Mouse (Mus musculus) c-Kit-positive CD71-negative TER-119-negative erythroid progenitor cells, embryonic 14.5 days (primary cell): ENCODE data around the gene Tbx15.
"Not testable (repeated sequence)": the region's sequence is repeated elsewhere in the genome, so short reads cannot be mapped to it uniquely, and the experiment has no call there.

ENCODE experiments used
- DNase-seq: peaks from one replicate; pipeline ENCODE4 v3.0.0-alpha.2; 2013; ENCODE audit warnings: low read depth

The Tbx15 gene

GRCm38 (mm10) chr3:99266752-99267303 lies 26.6 kb downstream of the Tbx15 start:
- DNase-seq: no peak

GRCm38 (mm10) chr3:99277973-99278580 lies 37.9 kb downstream of the Tbx15 start:
- no peak for DNase-seq

GRCm38 (mm10) chr3:99279718-99280117 lies 39.5 kb downstream of the Tbx15 start:
- DNase-seq: no peak

DNA sequence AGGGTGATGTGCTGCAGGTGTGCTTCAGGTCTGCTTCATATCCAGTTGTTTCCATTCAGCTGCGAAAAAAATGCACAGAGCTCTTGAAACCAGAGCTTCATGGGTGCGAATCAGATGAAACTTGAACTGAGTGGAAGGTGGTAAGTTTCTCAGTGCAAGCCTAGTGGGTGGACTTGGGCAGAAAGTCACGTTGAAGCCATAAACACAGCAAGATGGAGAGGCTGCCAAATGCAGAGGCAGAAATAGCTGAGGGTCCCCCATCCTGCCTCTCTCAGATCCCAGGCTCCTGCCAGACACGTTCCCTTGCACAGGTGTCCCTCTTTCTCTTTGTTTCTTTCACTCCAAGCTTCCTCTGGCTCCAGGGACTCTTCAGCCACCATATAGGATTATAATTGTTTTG lies 41.3 kb downstream of the Tbx15 start:
- no peak for DNase-seq

GRCm38 (mm10) chr3:99288302-99288701 lies 48.1 kb downstream of the Tbx15 start:
- no peak for DNase-seq

DNA sequence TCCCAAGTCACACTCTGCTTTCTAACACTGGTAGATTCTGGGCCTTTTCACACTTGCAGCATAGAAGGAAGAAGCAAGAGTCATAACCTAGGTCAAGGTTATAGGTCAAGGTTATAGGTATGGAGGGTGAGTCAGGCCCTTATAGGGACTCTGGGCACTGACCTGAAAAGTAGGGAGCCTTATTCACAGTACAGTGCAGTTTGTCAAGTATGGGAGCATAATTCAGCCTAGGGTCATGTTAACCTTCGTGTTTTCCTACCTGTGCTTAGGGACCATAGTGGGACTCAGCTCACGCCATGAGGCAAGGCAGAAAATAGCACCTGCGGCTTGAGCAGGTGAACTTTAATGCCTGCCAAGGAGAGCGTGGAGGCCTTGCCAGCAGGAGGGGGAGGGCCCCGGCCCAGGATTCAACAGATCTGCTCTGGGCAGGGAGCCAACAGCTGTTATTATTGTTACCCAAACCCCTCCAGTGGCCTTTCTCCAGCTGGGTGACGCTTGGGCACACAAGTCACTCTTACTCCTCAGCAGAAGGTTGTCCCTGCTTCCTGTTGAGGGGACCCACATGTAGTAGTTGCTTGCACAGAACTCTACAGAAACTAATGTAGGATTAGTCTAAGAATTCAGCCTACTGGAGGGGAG lies 50.0 kb downstream of the Tbx15 start:
- DNase-seq: no peak

DNA sequence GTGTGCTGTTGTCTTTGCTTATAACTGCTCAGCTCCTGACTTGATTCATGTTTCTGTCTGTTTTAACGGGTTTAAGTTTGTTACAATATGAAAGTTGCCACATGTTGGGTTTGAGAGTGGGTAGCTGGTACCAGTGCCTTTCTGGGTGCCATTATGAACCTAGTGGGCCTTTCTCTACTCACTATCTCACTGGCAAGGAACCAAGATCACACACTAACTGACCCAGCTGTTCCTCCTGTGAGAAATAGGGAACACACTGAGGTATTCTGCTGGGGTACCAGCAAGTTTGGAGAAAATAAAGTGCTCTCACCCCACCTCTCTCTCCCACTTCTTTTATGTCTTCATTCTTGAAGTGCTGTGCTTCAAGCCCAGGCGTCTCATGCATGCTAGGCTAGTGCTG lies 50.7 kb downstream of the Tbx15 start:
- DNase-seq: no peak

GRCm38 (mm10) chr3:99291386-99291785 lies 51.2 kb downstream of the Tbx15 start:
- DNase-seq: no peak

- no peak for DNase-seq
Measured at GRCm38 (mm10) chr3:99292531-99292931, 52.4 kb downstream of the Tbx15 start.

DNA sequence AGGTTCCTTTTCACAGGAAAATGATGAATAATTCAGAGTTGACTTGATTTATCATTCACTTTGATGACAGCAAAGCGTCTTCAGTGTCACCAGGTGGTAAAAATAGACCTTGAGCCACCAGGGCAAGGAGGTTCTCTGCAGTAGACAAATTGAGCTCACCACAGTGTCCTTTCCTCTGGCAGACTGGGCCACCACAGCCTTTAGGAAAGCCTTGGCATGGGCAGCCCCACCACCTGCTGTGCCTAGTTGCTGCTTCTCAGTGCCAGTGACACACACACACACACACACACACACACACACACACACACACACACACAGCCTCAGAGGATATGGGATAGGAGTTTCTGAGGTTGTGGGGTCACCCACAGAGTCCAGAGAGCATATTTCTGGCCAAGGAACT lies 54.0 kb downstream of the Tbx15 start:
- not testable (repeated sequence) for DNase-seq

DNA sequence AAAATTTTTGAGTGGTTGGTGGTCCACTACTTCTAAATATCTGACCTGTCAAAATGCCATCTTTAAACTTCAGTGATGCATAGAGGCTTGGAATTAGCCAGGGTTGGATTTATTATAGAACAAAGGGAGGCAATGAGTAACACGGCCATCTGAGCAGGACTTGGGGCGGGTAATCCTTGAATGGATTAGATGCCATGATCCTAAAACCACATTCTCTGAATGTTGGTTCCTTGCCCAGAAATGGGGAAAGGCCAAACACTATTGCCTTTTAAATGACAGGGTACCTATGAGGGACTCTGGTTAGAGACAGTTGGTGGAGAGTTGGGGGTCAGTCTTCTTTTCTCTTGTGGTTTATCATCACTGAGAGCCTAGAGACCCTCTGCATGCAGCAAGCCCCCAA lies 55.1 kb downstream of the Tbx15 start:
- DNase-seq: no peak

GRCm38 (mm10) chr3:99296186-99296585 lies 56.0 kb downstream of the Tbx15 start:
- no peak for DNase-seq

GRCm38 (mm10) chr3:99300846-99301245 lies 60.7 kb downstream of the Tbx15 start:
- DNase-seq: no peak

DNA sequence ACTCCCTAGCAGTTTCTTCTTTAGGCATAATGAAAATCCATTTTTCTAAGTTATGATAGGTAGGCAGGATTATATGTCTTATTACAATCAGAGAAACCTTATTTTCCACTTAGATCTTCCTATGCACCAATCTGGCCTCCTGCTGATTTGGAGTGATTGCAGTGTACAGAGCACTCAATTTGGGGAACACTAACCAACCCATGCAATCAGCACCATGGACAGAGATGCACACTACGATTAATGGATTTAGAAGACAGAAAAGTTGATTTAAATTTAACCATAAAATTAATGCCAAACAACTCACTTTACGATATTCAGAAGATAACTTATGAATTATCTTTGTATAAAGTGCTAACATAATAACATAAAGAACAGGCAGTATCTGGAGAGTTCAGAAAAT lies 70.7 kb downstream of the Tbx15 start:
- DNase-seq: no peak

- no peak for DNase-seq
Measured at GRCm38 (mm10) chr3:99311943-99312635, 71.9 kb downstream of the Tbx15 start.

DNA sequence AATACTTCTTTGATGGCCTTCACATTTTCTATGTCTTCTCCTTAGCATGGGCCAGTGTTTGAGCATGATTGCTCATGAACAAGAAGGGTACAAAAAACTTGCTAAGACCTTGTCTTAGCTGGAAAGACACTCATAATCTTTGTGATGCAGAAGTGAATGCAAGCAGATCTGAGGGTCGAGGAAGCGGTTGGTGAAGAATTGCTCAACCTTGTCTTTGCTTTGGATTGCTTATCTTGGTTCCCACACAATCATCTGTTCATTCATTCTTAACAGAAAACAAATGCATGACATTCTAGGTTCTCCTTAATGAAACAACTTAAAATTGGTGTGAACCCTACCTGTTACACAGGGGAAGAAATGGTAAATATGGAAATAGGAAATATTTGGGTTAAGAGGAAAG lies 82.2 kb downstream of the Tbx15 start:
- no peak for DNase-seq

DNA sequence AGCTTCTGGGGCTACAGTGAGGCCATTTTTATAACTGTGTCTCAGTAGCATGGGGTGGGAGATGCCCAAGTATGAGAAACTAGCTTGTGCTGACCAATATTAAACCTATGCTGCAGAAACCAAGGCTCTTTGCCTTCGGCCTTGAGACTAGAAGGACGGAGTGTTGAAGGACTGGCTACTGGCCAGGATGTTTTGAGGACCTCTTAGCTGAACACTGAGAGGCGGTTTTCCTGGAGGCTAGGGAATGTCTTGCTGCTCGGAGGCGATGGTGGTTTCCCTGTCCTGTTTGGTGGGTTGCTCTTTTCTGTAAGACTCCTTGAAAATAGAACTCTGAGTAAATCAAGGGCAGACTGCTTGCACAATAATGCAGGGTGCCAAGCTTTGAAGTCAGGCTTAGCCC lies 89.1 kb downstream of the Tbx15 start:
- no peak for DNase-seq

DNA sequence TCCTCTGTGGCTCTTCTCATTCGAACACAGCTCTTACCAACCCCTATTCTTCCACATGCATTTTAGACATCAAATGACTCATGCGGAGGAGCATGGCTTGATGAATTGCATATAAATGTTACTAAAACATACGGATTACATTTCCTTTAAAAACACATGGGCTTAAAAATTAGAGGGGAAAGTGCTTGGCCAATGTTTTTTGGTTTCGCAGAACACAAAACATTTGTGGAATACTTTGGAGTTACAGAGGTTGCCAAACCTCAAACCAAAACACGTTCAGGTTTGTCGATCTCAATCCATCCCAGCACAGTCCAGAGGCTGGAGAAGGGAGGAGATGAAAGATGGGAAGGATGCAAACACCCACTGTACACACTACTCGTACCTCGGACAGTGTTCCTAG lies 90.9 kb downstream of the Tbx15 start:
- DNase-seq: no peak

DNA sequence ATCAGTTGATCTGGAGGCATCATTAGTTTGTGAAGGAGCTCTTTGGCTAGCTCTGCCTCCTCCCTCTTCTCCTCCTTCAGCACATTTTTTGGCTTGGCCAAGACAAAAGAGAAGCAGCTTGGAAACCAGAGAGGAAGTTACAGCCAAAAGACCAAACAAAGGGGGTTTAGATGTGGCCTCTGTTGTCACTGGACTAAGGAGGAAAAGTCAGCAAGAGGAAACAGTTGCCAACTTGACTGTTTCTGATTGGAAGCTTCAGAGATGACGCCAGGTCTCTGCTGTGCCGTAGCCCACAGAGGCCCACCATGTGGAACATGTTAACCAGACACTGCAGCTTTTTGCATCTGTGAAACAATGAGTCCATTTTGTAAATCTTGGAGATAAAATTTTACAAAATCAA lies 96.7 kb downstream of the Tbx15 start:
- DNase-seq: no peak

DNA sequence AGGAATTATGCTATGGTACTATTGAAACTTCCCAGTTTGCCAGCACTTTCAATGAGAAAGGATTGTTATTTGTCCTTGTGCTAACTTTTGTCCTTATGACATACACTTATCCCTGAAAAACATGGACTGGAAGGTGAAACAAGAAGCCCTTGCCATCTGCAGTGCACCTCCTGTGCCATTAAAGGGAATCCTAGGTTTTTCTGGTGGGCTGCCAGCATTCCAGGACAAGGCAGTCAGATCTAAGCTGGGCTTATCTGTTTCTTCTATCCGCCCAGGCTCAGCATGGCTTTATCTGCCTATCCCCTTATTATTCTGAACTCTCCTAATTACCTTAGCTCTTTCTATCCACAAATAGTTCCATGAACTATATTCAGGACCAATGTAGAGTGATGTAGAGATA lies 98.6 kb downstream of the Tbx15 start:
- no peak for DNase-seq

GRCm38 (mm10) chr3:99340021-99340420 lies 99.8 kb downstream of the Tbx15 start:
- DNase-seq: no peak

DNA sequence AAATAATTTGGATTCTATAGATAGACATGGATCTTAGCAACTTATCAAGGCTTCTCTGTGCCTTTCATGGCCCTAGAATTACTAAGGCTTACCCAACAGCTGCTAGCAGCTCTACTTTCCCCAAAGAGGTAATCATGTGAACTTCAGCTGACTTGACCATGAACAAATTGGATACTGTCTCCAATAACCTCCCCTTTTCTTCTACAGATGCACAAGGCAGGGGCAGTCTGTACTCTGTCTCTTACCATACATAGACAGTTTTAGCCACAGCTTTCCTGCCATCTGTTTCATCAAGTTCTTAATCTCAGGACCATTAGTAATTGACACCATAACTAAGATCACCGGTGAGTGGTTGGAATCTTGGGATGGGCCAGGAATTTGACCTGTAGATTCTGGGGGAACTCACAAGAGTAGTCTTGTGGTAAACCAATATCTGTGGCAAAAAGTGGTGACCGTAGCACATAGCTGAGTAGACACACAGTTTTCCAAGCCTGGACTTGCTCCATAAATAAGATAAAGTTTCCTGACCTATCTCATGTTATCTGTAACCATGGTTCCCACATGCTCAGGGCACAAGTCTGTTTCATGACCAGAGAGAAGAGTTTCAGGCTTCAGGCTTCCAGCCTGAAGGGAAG lies 139.6 kb downstream of the Tbx15 start:
- no peak for DNase-seq

DNA sequence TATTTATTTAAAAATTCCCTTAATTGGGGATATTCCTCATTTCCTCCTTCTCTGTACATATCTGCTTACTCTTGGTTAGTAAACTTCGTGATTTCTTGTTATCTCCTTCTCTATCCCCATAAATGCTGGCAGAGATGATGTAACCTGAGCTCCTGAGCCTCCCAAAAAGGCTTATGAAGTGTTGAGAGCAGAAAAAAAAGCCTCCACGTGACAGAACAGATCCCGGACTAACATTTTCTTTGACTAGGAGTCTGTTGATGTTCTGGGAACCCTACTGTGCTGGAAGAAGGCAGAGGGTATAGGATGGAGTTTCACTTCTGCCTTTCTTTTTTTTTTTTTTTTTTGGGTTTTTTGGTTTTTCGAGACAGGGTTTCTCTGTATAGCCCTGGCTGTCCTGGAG lies 146.9 kb downstream of the Tbx15 start:
- no peak for DNase-seq
